10 mouse cellular contexts compared by ENCODE assay signal in genomic region chr17:5572745-5573420, GRCm38 (mm10).
DNase-seq lines count a peak whose midpoint lies in the region; ATAC-seq and TF ChIP-seq lines count a peak whose summit lies in the region.
"Had no signal": no experiment of that assay in that cellular context is flagged by ENCODE, and none has a peak within 500 bp of the region (broad histone marks: within the 10 kb centered on the region; RNA-seq: fewer than 3 reads in every experiment).

No protein-coding gene starts in this region.

- no peaks in the 10 kb centered on the region for H3K36me3 ChIP-seq in lung, postnatal 0 days (ENCODE audit: insufficient read depth, low read length)
- H3K36me3 ChIP-seq in small intestine, adult 2 months (ENCODE audit: control insufficient read depth, insufficient read depth, low read length), result no peaks in the 10 kb centered on the region

- H3K4me3 ChIP-seq in lung, postnatal 0 days (ENCODE audit: low read depth, low read length), result no peak overlapping the region
- H3K4me3 ChIP-seq in small intestine, adult 2 months (ENCODE audit: low read depth, low read length), result no peak overlapping the region

- no peak for TF ChIP-seq POLR2A in small intestine, adult 2 months (IDR thresholded peaks at IDR 0.05; ENCODE audit: low read depth, low read length)

- peak; percentile 44 for ATAC-seq in frontal cortex, adult (ENCODE audit: low TSS enrichment)
- ATAC-seq in lung, postnatal 0 days, result no peak
- ATAC-seq: inflammation-experienced regulatory T-cells, adult 6 months had no signal

- H3K4me2 ChIP-seq in lung, postnatal 0 days (replicated peaks; ENCODE audit: low read depth, low read length), result no peak overlapping the region

- H3K9me3 ChIP-seq in lung, postnatal 0 days (ENCODE audit: low read length), result no peaks in the 10 kb centered on the region

- H3K9ac ChIP-seq in lung, postnatal 0 days (replicated peaks; ENCODE audit: low read depth), result no peak overlapping the region

- no peak for TF ChIP-seq CTCF in lung, postnatal 0 days (IDR thresholded peaks at IDR 0.05)
- TF ChIP-seq CTCF in small intestine, adult 2 months (IDR thresholded peaks at IDR 0.05; ENCODE audit: extremely low read depth, insufficient read length, insufficient replicate concordance, low read depth, low read length), result no peak

- H3K27ac ChIP-seq in lung, postnatal 0 days (ENCODE audit: low read length), result no peak overlapping the region
- H3K27ac ChIP-seq in small intestine, adult 2 months (ENCODE audit: insufficient read depth, low read depth, low read length), result peak overlapping the region; percentile 61

- no peak for TF ChIP-seq EP300 in lung, postnatal 0 days (IDR thresholded peaks at IDR 0.05)

- no peaks in the 10 kb centered on the region for H3K27me3 ChIP-seq in lung, postnatal 0 days (replicated peaks; ENCODE audit: insufficient read depth, low read length)
- H3K27me3 ChIP-seq in small intestine, adult 2 months (ENCODE audit: control insufficient read depth, insufficient read depth, low read length), result no peaks in the 10 kb centered on the region

- H3K4me1 ChIP-seq in lung, postnatal 0 days (ENCODE audit: insufficient read depth, low read depth, low read length), result no peaks in the 10 kb centered on the region; the same call in 1 of the 2 replicates
- peaks cover 27% of the 10 kb centered on the region; the same call in 1 of the 2 replicates for H3K4me1 ChIP-seq in small intestine, adult 2 months (ENCODE audit: control insufficient read depth, insufficient read depth, insufficient read length, low read length)

- no peak for DNase-seq in frontal cortex, postnatal 14 days (ENCODE audit: low spot score in 2 of 2)
- peak; percentile 24 for DNase-seq in lung, postnatal 0 days (ENCODE audit: low spot score)
- DNase-seq in lung, postnatal 14 days, result no peak
- DNase-seq in cerebellum, postnatal 25 days, result peak; percentile 67 to 73
- no peak for DNase-seq in Muller cell, postnatal 12 days (ENCODE audit: inconsistent ontology term)
- no peak for DNase-seq in yolk sac, embryonic 10.5 days (ENCODE audit: low spot score)
- DNase-seq: lung, adult 2 months had no signal

Comparison
In these comparisons a context has a peak if more than half of its experiments do, and no peak if none do; other contexts are left out.
1. DNase-seq: peak in lung, postnatal 0 days (single experiment) and cerebellum, postnatal 25 days (2 of 2); none in frontal cortex, postnatal 14 days (0 of 2), lung, postnatal 14 days (single experiment), Muller cell, postnatal 12 days (single experiment) and yolk sac, embryonic 10.5 days (single experiment).